Mouse (Mus musculus) large intestine, adult 2 months (tissue): Measurements from ENCODE around the gene Ogt. TPM values are rescaled to one million over a fixed set of nuclear protein-coding genes. Genes with fewer than 3 reads are reported as not detected.

Experiments used
- DNase-seq: peaks from one replicate; pipeline ENCODE4 v3.0.0-alpha.2; 2012; ENCODE audit warnings: low read depth, low spot score
- WGBS: fragments of 180-500 bp; shearing (Covaris S2); methylation state at CpG from one replicate; pipeline ENCODE4 v1.1.7; 2018; 5-methylcytosine and 5-hydroxymethylcytosine counted together
- polyA plus RNA-seq: library from polyadenylated mRNA; depleted of rRNA; stranded (reverse); fragments of >200 nt; gene quantifications from 2 replicates; pipeline ENCODE4 v1.2.3, GENCODE M21; 2012; rRNA removed

Gene Ogt
- 29.8 and 77.5 TPM in 2 replicates for polyA plus RNA-seq

- 21% methylated on average over 24 of the region's 24 CpGs for WGBS
- peak; percentile 72 for DNase-seq
These were observed at the start of gene Ogt for GRCm38 (mm10) chrX:101639741-101640166. TSS of gene Ogt (plus strand) at chrX:101640060.

- WGBS, result 89% methylated on average over 3 of the region's 3 CpGs
- DNase-seq, result no peak
These were observed 23.7 kb upstream of the Ogt start for GRCm38 (mm10) chrX:101616183-101616582.

GRCm38 (mm10) chrX:101617889-101618288 is 22.0 kb upstream of the Ogt start:
- DNase-seq, result no peak
- 61% methylated on average over 10 of the region's 10 CpGs for WGBS

GRCm38 (mm10) chrX:101620317-101620716 is 19.5 kb upstream of the Ogt start:
- 69% methylated on average over 6 of the region's 6 CpGs for WGBS
- DNase-seq, result no peak

GRCm38 (mm10) chrX:101622539-101622938 is 17.3 kb upstream of the Ogt start:
- no peak for DNase-seq
- 45% methylated on average over 3 of the region's 3 CpGs for WGBS

GRCm38 (mm10) chrX:101636821-101637525 is 2.9 kb upstream of the Ogt start:
- 42% methylated on average over 8 of the region's 9 CpGs for WGBS
- no peak for DNase-seq

- WGBS, result 15% methylated on average over 3 of the region's 3 CpGs
- DNase-seq, result no peak
These were observed 1.0 kb upstream of the Ogt start for GRCm38 (mm10) chrX:101638856-101639255.

GRCm38 (mm10) chrX:101639306-101639705 is 554 bp upstream of the Ogt start:
- WGBS, result 16% methylated on average over 13 of the region's 13 CpGs
- no peak for DNase-seq

GRCm38 (mm10) chrX:101640194-101641160 is 617 bp downstream of the Ogt start:
- 13% methylated on average over 45 of the region's 45 CpGs for WGBS
- DNase-seq, result no peak

GRCm38 (mm10) chrX:101641161-101641530 is 1.3 kb downstream of the Ogt start:
- WGBS, result 18% methylated on average over 6 of the region's 6 CpGs
- DNase-seq, result no peak

- no peak for DNase-seq
- 18% methylated on average over 5 of the region's 5 CpGs for WGBS
These were observed 2.2 kb downstream of the Ogt start for GRCm38 (mm10) chrX:101642091-101642490.

GRCm38 (mm10) chrX:101645286-101645685 is 5.4 kb downstream of the Ogt start:
- 46% methylated on average over 2 of the region's 2 CpGs for WGBS

GRCm38 (mm10) chrX:101646621-101647020 is 6.8 kb downstream of the Ogt start:
- WGBS, result 42% methylated on average over 5 of the region's 5 CpGs
- no peak for DNase-seq

More at GRCm38 (mm10) chrX:101645286-101645685, 5.4 kb downstream of the Ogt start:
- no peak for DNase-seq

- no peak for DNase-seq
- 95% methylated on average over 27 of the region's 27 CpGs for WGBS
These were observed 55.8 kb downstream of the Ogt start for GRCm38 (mm10) chrX:101695686-101696085.

GRCm38 (mm10) chrX:101697537-101697936 is 57.7 kb downstream of the Ogt start:
- 71% methylated on average over 49 of the region's 54 CpGs for WGBS
- no peak for DNase-seq

GRCm38 (mm10) chrX:101698232-101698631 is 58.4 kb downstream of the Ogt start:
- 77% methylated on average over 23 of the region's 23 CpGs for WGBS

GRCm38 (mm10) chrX:101705111-101705510 is 65.3 kb downstream of the Ogt start:
- no peak for DNase-seq
- WGBS, result 79% methylated on average over 7 of the region's 7 CpGs

More at GRCm38 (mm10) chrX:101698232-101698631, 58.4 kb downstream of the Ogt start:
- DNase-seq, result no peak

- WGBS, result 72% methylated on average over 1 of the region's 1 CpGs
- no peak for DNase-seq
These were observed 80.5 kb downstream of the Ogt start for GRCm38 (mm10) chrX:101720401-101720800.

GRCm38 (mm10) chrX:101730010-101730409 is 90.2 kb downstream of the Ogt start:
- no peak for DNase-seq

GRCm38 (mm10) chrX:101732644-101733043 is 92.8 kb downstream of the Ogt start:
- WGBS, result 48% methylated on average over 12 of the region's 12 CpGs
- no peak for DNase-seq

GRCm38 (mm10) chrX:101733288-101733687 is 93.4 kb downstream of the Ogt start:
- DNase-seq, result no peak
- WGBS, result 89% methylated on average over 3 of the region's 3 CpGs
